Mouse (Mus musculus) stomach, postnatal 0 days (tissue): Measurements from ENCODE around the gene Ttn. TPM values are rescaled to one million over a fixed set of nuclear protein-coding genes. Genes with fewer than 3 reads are reported as not detected.

Experiments used
- ATAC-seq: fragments of 200-750 bp; cut with Nextera tagmentation; 2 replicates; pipeline ENCODE4 v1.8.0; 2017; ENCODE audit not compliant: low FRiP score, low TSS enrichment
- DNase-seq: peaks from one replicate; pipeline ENCODE4 v3.0.0-alpha.2; 2016; ENCODE audit warnings: low spot score
- H3K27ac ChIP-seq: fragments of 300-500 bp; sonication (generic); replicated peaks from 2 replicates; pipeline ENCODE4 v1.5.1; 2014; ENCODE audit warnings: mild to moderate bottlenecking, control low read depth
- H3K27me3 ChIP-seq: fragments of 300-500 bp; sonication (generic); 2 replicates; pipeline ENCODE4 v1.6.1; 2014; ENCODE audit warnings: low read length; ENCODE audit not compliant: control insufficient read depth, insufficient read depth
- H3K36me3 ChIP-seq: fragments of 300-500 bp; sonication (generic); 2 replicates; pipeline ENCODE4 v1.6.1; 2014; ENCODE audit warnings: low read length, mixed read lengths; ENCODE audit not compliant: control insufficient read depth, insufficient read depth
- H3K4me1 ChIP-seq: fragments of 300-500 bp; sonication (generic); replicated peaks from 2 replicates; pipeline ENCODE4 v1.6.1; 2014; ENCODE audit warnings: antibody characterized with exemption; ENCODE audit not compliant: control insufficient read depth, insufficient read depth
- H3K4me2 ChIP-seq: fragments of 300-500 bp; sonication (generic); replicated peaks from 2 replicates; pipeline ENCODE4 v1.6.1; 2014; ENCODE audit warnings: low read depth, mild to moderate bottlenecking, control low read depth, moderate library complexity
- H3K4me3 ChIP-seq: fragments of 300-500 bp; sonication (generic); 2 replicates; pipeline ENCODE4 v1.5.1; 2014; ENCODE audit warnings: low read depth, low read length, control low read depth
- H3K9ac ChIP-seq: fragments of 300-500 bp; sonication (generic); 2 replicates; pipeline ENCODE4 v1.6.1; 2014; ENCODE audit warnings: mild to moderate bottlenecking, low read length, control low read depth, mixed read lengths
- H3K9me3 ChIP-seq: fragments of 300-500 bp; sonication (generic); 2 replicates; pipeline ENCODE4 v1.6.1; 2016; ENCODE audit warnings: low read length; ENCODE audit not compliant: control insufficient read depth
- CTCF ChIP-seq: IDR thresholded peaks from 2 replicates; pipeline ENCODE4 v1.5.1; 2016; ENCODE audit warnings: antibody characterized with exemption, low read depth, mild to moderate bottlenecking, moderate library complexity
- EP300 ChIP-seq: optimal IDR thresholded peaks from 2 replicates; pipeline ENCODE3; 2016; ENCODE audit warnings: antibody characterized with exemption
- WGBS: fragments of 180-500 bp; shearing (Covaris S2); extraction: QIAGEN DNeasy Blood & Tissue Kit; methylation state at CpG from one replicate; pipeline ENCODE4 v1.1.7; 2014; 5-methylcytosine and 5-hydroxymethylcytosine counted together
- polyA plus RNA-seq: library from polyadenylated mRNA; unstranded; fragments of >200 nt; fragmentation: Nextera tagmentation; extraction: Ambion mirVana; gene quantifications from 2 replicates; pipeline ENCODE4 v1.2.1, GENCODE M21; 2015

Gene Ttn
- polyA plus RNA-seq, 1 experiment from 2014 or later = 0.70 TPM

- ATAC-seq = no peak
- 51% methylated on average over 4 of the region's 4 CpGs for WGBS
- TF ChIP-seq EP300 (no peak), CTCF (no peak)
Observed at GRCm38 (mm10) chr2:76806376-76806775, 176.0 kb downstream of the Ttn start.

GRCm38 (mm10) chr2:76805191-76805892, 177.0 kb downstream of the Ttn start:
- H3K27me3 ChIP-seq = no peaks in the 10 kb centered on the region
- H3K27ac ChIP-seq = no peak overlapping the region
- no peaks in the 10 kb centered on the region for H3K9me3 ChIP-seq
- no peak overlapping the region for H3K4me2 ChIP-seq
- DNase-seq (no peak), ATAC-seq (no peak)
- H3K4me1 ChIP-seq = no peaks in the 10 kb centered on the region
- WGBS = 70% methylated on average over 5 of the region's 5 CpGs
- H3K36me3 ChIP-seq = no peaks in the 10 kb centered on the region
- no peak for TF ChIP-seq EP300
- TF ChIP-seq CTCF = no peak
- no peak overlapping the region for H3K9ac ChIP-seq
- no peak overlapping the region for H3K4me3 ChIP-seq

More at GRCm38 (mm10) chr2:76806376-76806775, 176.0 kb downstream of the Ttn start:
- H3K27me3 ChIP-seq = no peaks in the 10 kb centered on the region
- no peaks in the 10 kb centered on the region for H3K9me3 ChIP-seq
- no peaks in the 10 kb centered on the region for H3K36me3 ChIP-seq
- no peaks in the 10 kb centered on the region for H3K4me1 ChIP-seq
- no peak overlapping the region for H3K4me2 ChIP-seq
- H3K9ac ChIP-seq = no peak overlapping the region
- H3K27ac ChIP-seq = no peak overlapping the region
- H3K4me3 ChIP-seq = no peak overlapping the region
- DNase-seq = no peak

DNA sequence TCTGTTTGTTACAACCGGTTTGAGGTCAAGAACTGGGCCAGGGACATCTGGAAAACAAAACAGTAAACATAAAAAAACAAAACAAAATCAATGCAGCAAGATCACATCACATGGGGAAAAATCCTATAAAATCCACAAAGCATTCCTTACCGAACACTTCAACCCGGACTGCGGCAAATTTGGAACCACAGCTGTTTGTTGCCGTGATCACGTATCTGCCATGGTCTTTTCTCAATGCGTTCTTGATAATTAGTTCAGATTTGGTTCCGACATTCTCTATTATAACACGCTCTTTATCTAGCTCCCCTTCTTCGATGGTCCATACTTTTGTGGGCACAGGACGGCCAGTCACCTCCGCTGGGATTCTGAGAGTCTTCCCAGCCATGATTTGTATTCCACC, 198.2 kb downstream of the Ttn start:
- DNase-seq = no peak
- no peaks in the 10 kb centered on the region for H3K27me3 ChIP-seq

GRCm38 (mm10) chr2:76780792-76781191, 201.6 kb downstream of the Ttn start:
- no peaks in the 10 kb centered on the region for H3K4me1 ChIP-seq
- no peak for TF ChIP-seq CTCF
- no peak for TF ChIP-seq EP300
- no peaks in the 10 kb centered on the region for H3K27me3 ChIP-seq
- H3K4me3 ChIP-seq = no peak overlapping the region
- ATAC-seq (no peak), DNase-seq (no peak)
- no peak overlapping the region for H3K9ac ChIP-seq
- H3K4me2 ChIP-seq = no peak overlapping the region
- H3K9me3 ChIP-seq = no peaks in the 10 kb centered on the region
- no peaks in the 10 kb centered on the region for H3K36me3 ChIP-seq
- H3K27ac ChIP-seq = no peak overlapping the region
- WGBS = 85% methylated on average over 13 of the region's 13 CpGs

More for the DNA sequence above, 198.2 kb downstream of the Ttn start:
- Histone ChIP-seq H3K9ac (no peak overlapping the region), H3K27ac (no peak overlapping the region), H3K36me3 (no peaks in the 10 kb centered on the region), H3K9me3 (no peaks in the 10 kb centered on the region), H3K4me3 (no peak overlapping the region), H3K4me1 (no peaks in the 10 kb centered on the region), H3K4me2 (no peak overlapping the region)
- no peak for ATAC-seq
- TF ChIP-seq EP300 (no peak), CTCF (no peak)
- WGBS = 93% methylated on average over 12 of the region's 12 CpGs

DNA sequence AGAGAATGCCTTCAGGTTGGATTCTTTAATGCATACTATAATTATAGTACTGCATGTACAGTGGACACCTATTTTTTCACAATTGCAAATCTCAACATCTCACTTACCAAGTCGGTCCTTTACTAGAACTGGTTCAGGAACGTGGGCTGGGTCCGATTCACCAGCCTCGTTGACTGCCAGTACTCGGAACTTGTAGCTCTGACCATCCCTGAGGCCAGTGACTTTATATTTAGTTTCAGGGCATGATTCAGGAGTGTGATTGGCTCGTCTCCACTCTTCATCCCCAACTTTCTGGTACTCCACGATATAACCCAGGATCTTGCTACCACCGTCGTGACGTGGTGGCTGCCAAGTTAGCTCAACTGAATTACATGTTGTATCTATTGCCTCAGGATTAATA, 212.5 kb downstream of the Ttn start:
- TF ChIP-seq CTCF = no peak

DNA sequence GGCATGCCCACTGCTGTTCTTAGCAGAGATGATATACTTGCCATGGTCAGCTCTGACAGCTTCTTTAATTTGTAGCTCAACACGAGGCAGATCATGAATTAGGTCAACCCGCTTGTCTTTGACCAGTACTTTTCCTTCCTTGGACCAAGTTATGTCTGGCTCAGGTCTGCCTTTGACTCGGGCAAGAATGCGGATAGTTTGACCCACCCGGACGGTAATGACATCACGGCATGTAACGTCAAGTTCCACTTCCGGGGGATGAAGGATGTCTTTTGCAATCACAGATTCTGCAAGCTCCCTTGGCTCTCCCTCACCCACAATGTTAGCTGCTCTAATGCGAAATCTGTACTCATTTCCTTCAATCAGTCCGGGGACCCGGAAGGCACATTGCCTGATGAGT, 215.1 kb downstream of the Ttn start:
- no peaks in the 10 kb centered on the region for H3K9me3 ChIP-seq
- 95% methylated on average over 12 of the region's 12 CpGs for WGBS
- no peak overlapping the region for H3K4me2 ChIP-seq
- no peaks in the 10 kb centered on the region for H3K27me3 ChIP-seq
- no peak for TF ChIP-seq EP300
- DNase-seq (peak; percentile 7), ATAC-seq (no peak)
- no peaks in the 10 kb centered on the region for H3K4me1 ChIP-seq
- H3K36me3 ChIP-seq = no peaks in the 10 kb centered on the region
- H3K9ac ChIP-seq = no peak overlapping the region
- H3K27ac ChIP-seq = no peak overlapping the region
- H3K4me3 ChIP-seq = no peak overlapping the region

More for the DNA sequence above, 212.5 kb downstream of the Ttn start:
- H3K9ac ChIP-seq = no peak overlapping the region
- no peaks in the 10 kb centered on the region for H3K9me3 ChIP-seq
- ATAC-seq (no peak), DNase-seq (no peak)
- no peaks in the 10 kb centered on the region for H3K4me1 ChIP-seq
- no peaks in the 10 kb centered on the region for H3K36me3 ChIP-seq
- no peak overlapping the region for H3K4me3 ChIP-seq
- no peak overlapping the region for H3K27ac ChIP-seq
- no peak overlapping the region for H3K4me2 ChIP-seq
- WGBS = 91% methylated on average over 10 of the region's 10 CpGs
- H3K27me3 ChIP-seq = no peaks in the 10 kb centered on the region
